Mouse (Mus musculus) limb, embryonic 11.5 days (tissue): ENCODE data around the gene Thrap3. TPM values are rescaled to one million over a fixed set of nuclear protein-coding genes. Genes with fewer than 3 reads are reported as not detected.

Source experiments
- ATAC-seq: fragments of 200-750 bp; cut with Nextera tagmentation; 2 replicates; pipeline ENCODE4 v1.8.0; 2017; ENCODE audit warnings: low read depth; ENCODE audit not compliant: insufficient number of reproducible peaks, low FRiP score, low TSS enrichment
- DNase-seq: peaks from one replicate; pipeline ENCODE4 v3.0.0-alpha.2; 2015; ENCODE audit warnings: low spot score
- H3K27ac ChIP-seq: fragments of 300-500 bp; sonication (generic); replicated peaks from 2 replicates; pipeline ENCODE4 v1.5.1; 2014; ENCODE audit warnings: low read depth, mild to moderate bottlenecking, low read length
- H3K27me3 ChIP-seq: fragments of 300-500 bp; sonication (generic); 2 replicates; pipeline ENCODE4 v1.6.1; 2014; ENCODE audit warnings: mild to moderate bottlenecking, low read length, mixed read lengths; ENCODE audit not compliant: control insufficient read depth, insufficient read depth
- H3K36me3 ChIP-seq: fragments of 300-500 bp; sonication (generic); 2 replicates; pipeline ENCODE4 v1.6.1; 2014; ENCODE audit warnings: mild to moderate bottlenecking, low read length, moderate library complexity, mixed read lengths; ENCODE audit not compliant: control insufficient read depth, insufficient read depth
- H3K4me1 ChIP-seq: fragments of 300-500 bp; sonication (generic); 2 replicates; pipeline ENCODE4 v1.6.1; 2014; ENCODE audit warnings: low read length, mixed read lengths; ENCODE audit not compliant: control insufficient read depth, insufficient read depth
- H3K4me2 ChIP-seq: fragments of 300-500 bp; sonication (generic); 2 replicates; pipeline ENCODE4 v1.6.1; 2014; ENCODE audit warnings: low read depth, mild to moderate bottlenecking, moderate library complexity; ENCODE audit not compliant: severe bottlenecking
- H3K4me3 ChIP-seq: fragments of 300-500 bp; sonication (generic); 2 replicates; pipeline ENCODE4 v1.5.1; 2014; ENCODE audit warnings: low read depth, low read length
- H3K9ac ChIP-seq: fragments of 300-500 bp; sonication (generic); 2 replicates; pipeline ENCODE4 v1.6.1; 2014; ENCODE audit warnings: mild to moderate bottlenecking, low read length
- H3K9me3 ChIP-seq: fragments of 300-500 bp; sonication (generic); 2 replicates; pipeline ENCODE4 v1.6.1; 2016; ENCODE audit warnings: low read length; ENCODE audit not compliant: control insufficient read depth
- whole genome bisulfite sequencing: fragments of 180-500 bp; shearing (Covaris S2); extraction: QIAGEN DNeasy Blood & Tissue Kit; methylation state at CpG from one replicate; pipeline ENCODE4 v1.1.7; 2014; 5-methylcytosine and 5-hydroxymethylcytosine counted together
- polyA plus RNA-seq: library from polyadenylated mRNA; unstranded; fragments of >200 nt; fragmentation: Nextera tagmentation; extraction: Ambion mirVana; gene quantifications from 2 replicates; pipeline ENCODE4 v1.2.1, GENCODE M21; 2014

Gene Thrap3
- polyA plus RNA-seq, 1 experiment from 2014 or later = 247 TPM

DNA sequence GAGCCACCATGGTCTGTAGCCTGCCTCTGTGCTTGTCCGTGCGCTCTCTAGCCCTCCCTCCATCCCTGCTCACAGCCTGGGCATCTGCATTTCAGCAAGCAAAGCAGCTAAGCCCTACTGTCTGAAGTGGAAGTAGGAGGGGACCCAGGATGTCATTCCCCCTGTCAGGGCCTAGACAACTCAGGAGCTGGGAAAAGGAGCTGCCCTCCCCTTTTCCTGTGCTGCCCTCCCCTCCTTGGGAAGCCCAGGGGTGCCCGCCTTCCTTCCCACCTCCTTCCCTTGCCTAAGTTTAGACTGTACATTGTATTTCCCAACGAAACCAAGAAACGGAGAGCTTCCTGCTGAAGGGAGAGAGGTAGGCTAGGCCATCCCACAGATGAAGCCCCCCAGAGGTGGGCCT is 61.5 kb downstream of the Thrap3 start:
- DNase-seq (no peak), ATAC-seq (no peak)
- Histone ChIP-seq H3K4me2 (no peak overlapping the region), H3K9me3 (no peaks in the 10 kb centered on the region; the same call in 1 of the 2 replicates), H3K27me3 (no peaks in the 10 kb centered on the region), H3K36me3 (peaks cover 19% of the 10 kb centered on the region), H3K27ac (no peak overlapping the region), H3K4me3 (no peak overlapping the region), H3K9ac (no peak overlapping the region), H3K4me1 (0 out of 2 replicates have a peak, but pooled peaks cover 2% of the 10 kb centered on the region)
- WGBS = 82% methylated on average over 5 of the region's 5 CpGs

DNA sequence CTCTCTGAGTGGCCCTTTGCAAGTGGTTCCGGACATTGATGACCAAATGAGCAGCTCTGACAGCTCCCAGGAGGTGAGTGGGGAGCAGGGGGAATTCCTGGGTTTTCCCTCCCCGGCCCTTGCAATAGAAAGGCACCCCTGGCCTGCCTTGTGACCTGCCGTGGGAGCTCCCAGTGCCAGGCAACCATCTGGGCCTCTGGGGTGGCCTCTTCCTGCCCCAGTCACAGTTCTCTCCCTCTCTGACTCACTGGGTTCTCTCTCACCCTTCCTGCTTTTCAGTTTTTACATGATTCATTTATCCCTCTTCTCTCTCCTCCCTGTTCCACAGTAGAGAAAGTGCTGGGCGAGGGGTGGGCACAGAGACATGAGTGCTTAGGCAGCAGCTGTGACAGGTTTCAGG is 64.8 kb downstream of the Thrap3 start:
- Histone ChIP-seq H3K4me1 (peaks cover 6% of the 10 kb centered on the region; the same call in 1 of the 2 replicates), H3K9ac (no peak overlapping the region), H3K36me3 (peaks cover 24% of the 10 kb centered on the region), H3K9me3 (no peaks in the 10 kb centered on the region), H3K27ac (no peak overlapping the region), H3K4me3 (no peak overlapping the region), H3K4me2 (no peak overlapping the region), H3K27me3 (no peaks in the 10 kb centered on the region)
- DNase-seq = no peak
- no peak for ATAC-seq
- 77% methylated on average over 4 of the region's 4 CpGs for WGBS

DNA sequence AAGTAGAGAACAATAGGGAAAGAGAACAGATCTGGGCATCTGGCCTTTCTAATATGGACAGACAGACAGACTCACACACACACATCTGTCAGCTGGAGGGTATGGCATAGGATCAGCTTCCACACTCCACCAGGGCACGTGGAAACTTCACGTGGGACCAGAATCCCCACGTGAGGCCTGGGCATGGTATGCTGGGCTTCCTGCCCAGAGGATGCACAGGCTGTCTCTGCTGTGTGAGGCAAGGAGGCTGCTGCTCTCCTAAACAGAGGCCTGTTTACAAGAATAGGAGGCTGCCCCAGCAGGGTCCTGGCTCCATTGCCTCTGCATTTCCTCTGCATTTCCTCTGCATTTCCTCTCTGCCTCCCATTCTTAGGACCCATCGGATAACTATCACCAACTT is 67.9 kb downstream of the Thrap3 start:
- DNase-seq = no peak
- H3K4me2 ChIP-seq = no peak overlapping the region
- H3K36me3 ChIP-seq = peaks cover 19% of the 10 kb centered on the region; the same call in 1 of the 2 replicates
- no peak overlapping the region for H3K9ac ChIP-seq
- H3K9me3 ChIP-seq = no peaks in the 10 kb centered on the region
- no peaks in the 10 kb centered on the region for H3K27me3 ChIP-seq
- 92% methylated on average over 4 of the region's 4 CpGs for WGBS
- no peak overlapping the region for H3K27ac ChIP-seq
- H3K4me1 ChIP-seq = peaks cover 26% of the 10 kb centered on the region
- H3K4me3 ChIP-seq = no peak overlapping the region
- no peak for ATAC-seq

DNA sequence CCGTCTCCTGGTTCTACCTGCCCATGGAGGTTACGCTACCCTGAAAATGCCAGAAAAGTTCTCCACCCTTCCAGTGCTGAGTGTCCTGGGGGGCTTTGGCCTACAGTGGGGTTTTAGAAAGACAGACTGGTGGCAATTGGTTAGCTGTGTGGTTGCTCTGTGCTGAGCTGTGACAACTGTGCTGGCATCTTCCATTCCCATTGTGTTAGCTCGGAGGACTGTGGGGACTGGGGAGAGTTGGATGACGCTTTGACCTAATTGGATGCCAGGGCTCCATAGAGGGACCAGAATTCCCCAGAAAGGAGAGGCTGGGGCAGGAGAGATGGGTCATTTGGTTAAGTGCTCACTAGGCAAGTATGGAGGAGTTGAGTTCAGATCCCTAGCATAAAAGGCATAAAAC is 68.3 kb downstream of the Thrap3 start:
- Histone ChIP-seq H3K27ac (no peak overlapping the region), H3K9ac (no peak overlapping the region), H3K4me2 (no peak overlapping the region), H3K27me3 (no peaks in the 10 kb centered on the region), H3K4me3 (no peak overlapping the region), H3K36me3 (peaks cover 22% of the 10 kb centered on the region; the same call in 1 of the 2 replicates), H3K4me1 (peaks cover 26% of the 10 kb centered on the region), H3K9me3 (no peaks in the 10 kb centered on the region)
- WGBS = 93% methylated on average over 4 of the region's 4 CpGs
- ATAC-seq (no peak), DNase-seq (no peak)

DNA sequence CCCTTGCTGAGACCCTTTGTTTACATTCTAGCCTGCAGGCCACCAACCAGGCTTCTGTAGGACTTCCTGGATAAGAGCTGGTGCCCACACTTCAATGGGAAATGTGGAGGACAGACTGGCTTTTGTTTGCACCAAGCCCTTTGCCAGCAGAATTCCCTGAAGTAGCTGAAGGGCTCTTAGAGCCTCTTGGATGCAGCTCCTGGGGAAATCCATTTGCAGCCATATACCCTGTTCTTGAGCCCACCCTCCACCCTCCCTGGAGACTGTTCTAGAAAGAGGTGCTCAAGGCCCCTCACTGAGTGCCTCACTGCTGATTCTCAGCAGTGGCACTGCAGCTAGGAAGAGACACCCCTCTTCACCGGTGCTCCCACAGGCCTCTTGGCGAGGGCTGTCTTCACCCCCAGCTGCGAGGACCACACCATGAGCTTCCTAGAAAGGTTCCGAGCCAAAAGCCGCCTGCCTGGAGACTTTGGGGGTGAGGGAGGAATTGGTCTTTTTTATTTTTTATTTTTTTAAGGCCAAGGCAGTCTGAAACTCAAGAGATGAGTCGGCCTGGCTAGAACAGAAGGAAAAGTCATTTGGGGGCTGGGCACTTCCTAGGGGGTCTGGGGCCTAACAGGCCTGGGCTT is 69.8 kb downstream of the Thrap3 start:
- Histone ChIP-seq H3K4me2 (no peak overlapping the region), H3K9ac (0 out of 2 replicates have a peak overlapping the region, but pooled peaks have one; percentile 7), H3K27me3 (no peaks in the 10 kb centered on the region), H3K36me3 (peaks cover 23% of the 10 kb centered on the region; the same call in 1 of the 2 replicates), H3K27ac (0 out of 2 replicates have a peak overlapping the region, but pooled peaks have one; percentile 2), H3K4me1 (peaks cover 26% of the 10 kb centered on the region), H3K9me3 (no peaks in the 10 kb centered on the region), H3K4me3 (no peak overlapping the region)
- DNase-seq (no peak), ATAC-seq (no peak)
- 81% methylated on average over 6 of the region's 6 CpGs for WGBS

DNA sequence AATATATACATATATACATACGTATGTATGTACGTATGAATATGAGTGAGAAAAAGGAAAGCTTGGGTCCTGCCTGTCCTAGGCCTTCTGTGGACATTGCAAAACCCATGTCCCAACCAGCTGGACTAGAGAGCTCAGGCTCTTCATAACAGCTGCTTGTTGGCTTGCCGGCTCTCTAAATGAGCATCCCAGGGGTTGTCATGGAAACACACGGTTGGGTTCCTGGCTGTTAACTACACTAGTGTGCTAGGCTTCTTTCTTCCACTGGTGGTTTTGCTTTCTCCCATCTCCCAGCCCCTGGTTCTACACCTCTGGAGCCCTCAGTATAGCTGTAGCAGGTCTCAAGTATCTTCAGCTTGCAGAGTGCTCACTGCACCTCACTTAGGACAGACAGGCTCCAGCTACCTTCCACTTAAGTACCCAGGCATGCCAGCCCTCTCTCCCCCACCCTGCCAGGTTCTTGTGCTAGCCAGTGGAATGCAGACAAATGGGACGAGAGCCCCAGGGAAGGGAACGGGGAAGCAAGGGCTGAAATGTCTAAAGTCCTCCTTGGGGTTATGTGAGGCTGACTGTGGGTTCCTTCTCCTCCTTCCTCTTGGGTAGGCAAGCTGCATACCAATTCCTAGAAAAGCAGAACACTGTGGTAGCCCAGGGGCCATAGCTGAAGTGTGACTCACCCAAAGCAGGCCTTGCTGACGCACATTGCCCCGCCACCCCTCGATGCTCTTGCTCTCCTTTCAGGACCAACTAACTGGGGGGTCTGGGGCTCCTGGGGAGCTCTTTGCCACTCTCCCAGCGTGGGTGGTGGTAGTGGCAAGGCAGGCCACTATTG is 71.1 kb downstream of the Thrap3 start:
- Histone ChIP-seq H3K4me1 (peaks cover 26% of the 10 kb centered on the region), H3K36me3 (peaks cover 22% of the 10 kb centered on the region; the same call in 1 of the 2 replicates), H3K4me3 (no peak overlapping the region), H3K9ac (no peak overlapping the region), H3K27ac (no peak overlapping the region), H3K27me3 (no peaks in the 10 kb centered on the region), H3K4me2 (no peak overlapping the region), H3K9me3 (no peaks in the 10 kb centered on the region)
- no peak for ATAC-seq
- 61% methylated on average over 10 of the region's 10 CpGs for WGBS
- DNase-seq = peak; percentile 57

DNA sequence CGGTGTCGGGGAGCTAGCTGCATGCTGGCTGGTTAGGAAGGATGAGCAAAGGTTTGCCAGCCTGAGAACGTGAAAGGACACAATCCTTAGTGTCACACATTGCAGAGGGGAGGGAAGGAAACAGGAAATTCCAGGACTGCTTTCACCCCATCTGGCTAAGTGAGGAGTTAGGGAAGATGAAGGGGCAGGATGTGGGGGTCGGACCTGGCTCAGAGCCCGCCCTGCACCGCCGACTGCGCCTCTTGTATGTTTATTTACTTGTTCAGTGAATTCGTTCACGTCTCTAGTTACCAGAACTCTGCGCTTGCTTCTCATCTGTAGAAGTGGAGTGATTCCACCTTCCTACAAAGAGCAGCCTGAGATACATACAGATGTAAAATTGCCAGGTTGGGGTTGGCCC is 72.1 kb downstream of the Thrap3 start:
- H3K9me3 ChIP-seq = no peaks in the 10 kb centered on the region
- 68% methylated on average over 11 of the region's 11 CpGs for WGBS
- no peak for ATAC-seq

DNA sequence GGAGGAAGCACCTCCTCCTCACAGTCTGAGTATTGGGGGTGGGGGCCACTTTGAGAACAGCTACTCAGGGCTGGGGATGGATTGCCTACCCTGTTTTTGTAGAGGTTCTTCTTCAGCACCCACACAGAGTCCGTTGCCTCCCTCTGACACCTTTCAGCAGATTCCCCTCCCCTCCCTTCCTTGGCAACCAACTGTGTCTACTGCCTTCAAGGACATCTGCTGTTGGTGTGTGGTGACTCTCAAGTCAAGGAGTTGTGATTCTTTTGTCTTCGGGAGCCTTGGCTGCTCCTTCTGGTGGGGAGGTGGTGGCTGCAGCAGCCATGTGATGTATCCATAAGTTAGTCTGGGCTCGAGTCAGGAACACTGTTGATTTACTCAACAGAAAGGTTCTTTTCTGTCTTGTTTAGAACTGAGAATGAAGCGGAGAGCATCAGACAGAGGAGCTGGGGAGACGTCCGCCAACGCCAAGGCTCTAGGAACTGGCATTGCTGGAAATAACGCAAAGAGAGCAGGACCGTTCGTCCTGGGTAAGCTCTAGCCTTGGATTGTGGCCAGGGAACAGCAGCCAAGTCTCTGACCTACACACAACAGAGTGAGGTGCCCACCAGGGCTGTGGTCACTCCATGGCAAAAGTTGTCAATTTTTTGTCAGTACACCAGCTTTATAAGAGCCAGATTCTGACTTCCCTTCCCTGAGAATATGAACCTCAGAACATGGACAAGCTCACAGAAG is 79.1 kb downstream of the Thrap3 start:
- no peaks in the 10 kb centered on the region for H3K4me1 ChIP-seq
- H3K9ac ChIP-seq = no peak overlapping the region
- H3K36me3 ChIP-seq = peaks cover 4% of the 10 kb centered on the region
- H3K27ac ChIP-seq = no peak overlapping the region
- no peak overlapping the region for H3K4me3 ChIP-seq
- no peaks in the 10 kb centered on the region for H3K27me3 ChIP-seq
- DNase-seq (no peak), ATAC-seq (no peak)
- H3K4me2 ChIP-seq = no peak overlapping the region
- WGBS = 93% methylated on average over 10 of the region's 10 CpGs
- H3K9me3 ChIP-seq = no peaks in the 10 kb centered on the region

More for the DNA sequence above, 72.1 kb downstream of the Thrap3 start:
- H3K4me3 ChIP-seq = no peak overlapping the region
- H3K4me1 ChIP-seq = peaks cover 26% of the 10 kb centered on the region
- no peak overlapping the region for H3K4me2 ChIP-seq
- no peaks in the 10 kb centered on the region for H3K27me3 ChIP-seq
- H3K36me3 ChIP-seq = peaks cover 21% of the 10 kb centered on the region
- H3K27ac ChIP-seq = no peak overlapping the region
- no peak for DNase-seq
- H3K9ac ChIP-seq = no peak overlapping the region
